Mouse (Mus musculus): ENCODE measurements around the gene Creb3l2.
A peak's percentile ranks its signal among the peaks of the same experiment; 100 is the strongest.

Creb3l2 gene

GRCm38 (mm10) chr6:37371341-37371740 lies 70.6 kb downstream of the Creb3l2 start:
- peak; percentile 83 for DNase-seq (ENCODE audit: low read depth, low spot score)

DNA sequence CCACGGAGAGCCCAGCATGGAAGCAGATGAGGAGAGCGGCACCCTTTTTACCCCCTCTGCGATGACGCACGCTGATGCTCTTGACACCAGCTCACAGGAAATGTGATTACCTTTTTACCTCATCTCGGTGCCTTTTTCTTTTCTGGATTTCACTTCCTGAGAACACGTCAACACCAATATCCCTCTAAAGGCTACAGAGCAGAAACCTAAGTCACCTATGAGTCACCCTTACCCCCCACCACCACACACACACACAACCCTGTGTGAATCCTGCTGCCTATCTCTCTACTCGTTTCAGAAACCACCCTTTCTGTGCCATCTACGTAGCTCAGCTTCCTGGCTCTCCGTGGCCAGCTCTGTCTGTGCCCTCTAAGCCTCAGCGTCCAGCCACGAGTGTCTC lies 71.4 kb downstream of the Creb3l2 start:
- no peak for DNase-seq (ENCODE audit: low read depth, low spot score)

GRCm38 (mm10) chr6:37369750-37370149 lies 72.2 kb downstream of the Creb3l2 start:
- DNase-seq (ENCODE audit: low read depth, low spot score), result no peak

- no peak for DNase-seq (ENCODE audit: low read depth, low spot score)
These were observed 73.7 kb downstream of the Creb3l2 start for GRCm38 (mm10) chr6:37368281-37368680.

GRCm38 (mm10) chr6:37366991-37367390 lies 75.0 kb downstream of the Creb3l2 start:
- DNase-seq (ENCODE audit: low read depth, low spot score), result no peak

DNA sequence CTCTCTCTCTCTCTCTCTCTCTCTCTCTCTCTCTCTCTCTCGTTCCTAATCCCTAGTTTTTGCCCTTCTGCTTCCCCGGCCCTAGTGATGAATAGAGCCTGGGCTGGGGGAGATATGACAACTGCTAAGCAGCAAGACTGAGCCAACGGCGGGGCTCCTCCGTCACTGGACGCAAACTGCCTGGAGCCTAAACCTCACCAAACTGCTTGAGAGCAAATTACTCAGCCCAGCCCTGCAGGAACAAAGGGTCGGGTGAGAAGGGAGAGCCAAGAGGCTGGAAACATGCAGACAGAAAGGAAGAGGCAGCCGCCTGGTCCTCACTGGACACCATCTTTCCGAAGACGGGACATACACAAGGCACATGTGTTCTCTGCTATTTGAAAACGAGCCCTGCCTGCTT lies 76.8 kb downstream of the Creb3l2 start:
- no peak for DNase-seq (ENCODE audit: low read depth, low spot score)

DNA sequence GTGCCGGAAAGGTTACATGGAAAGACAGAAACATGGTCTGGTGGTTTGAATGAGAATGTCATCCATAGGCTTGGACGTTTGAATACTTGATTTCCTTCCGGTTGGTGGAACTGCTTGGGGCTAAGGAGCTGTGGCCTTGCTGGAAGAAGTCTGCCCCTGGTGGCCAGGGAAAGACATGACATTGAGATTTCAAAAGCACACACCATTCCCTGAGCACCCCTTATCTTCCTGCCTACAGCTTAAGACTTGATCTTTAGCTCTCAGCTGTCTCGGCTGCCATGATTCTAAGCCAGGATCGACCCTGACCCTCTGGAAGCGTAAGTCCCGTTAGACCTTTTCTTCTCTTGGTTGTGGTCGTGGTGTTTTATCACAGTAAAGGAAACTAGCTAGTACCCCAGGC lies 77.6 kb downstream of the Creb3l2 start:
- DNase-seq (ENCODE audit: low read depth, low spot score), result peak; percentile 74

GRCm38 (mm10) chr6:37360813-37361385 lies 81.0 kb downstream of the Creb3l2 start:
- DNase-seq (ENCODE audit: low read depth, low spot score), result no peak

GRCm38 (mm10) chr6:37354449-37355179 lies 87.3 kb downstream of the Creb3l2 start:
- peak; percentile 88 for DNase-seq (ENCODE audit: low read depth, low spot score)

DNA sequence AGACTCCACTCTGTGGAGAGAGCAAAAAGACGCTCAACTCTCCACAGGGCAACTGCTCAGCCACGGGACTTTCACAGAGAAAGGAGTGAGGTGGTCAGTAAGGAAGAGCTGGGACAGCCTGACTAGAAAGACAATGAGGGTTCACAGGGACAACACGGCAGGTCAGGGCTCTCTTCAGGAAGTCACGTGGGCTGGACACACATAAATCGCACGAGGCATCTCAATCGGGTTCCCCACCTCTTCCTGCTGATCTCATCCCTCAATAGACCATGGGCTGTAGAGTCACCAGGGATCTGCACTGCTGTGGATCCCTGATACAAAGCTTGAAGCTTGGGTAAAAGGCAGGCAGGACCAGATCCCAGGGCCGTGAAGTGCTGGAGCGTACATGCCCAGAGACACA lies 88.3 kb downstream of the Creb3l2 start:
- DNase-seq (ENCODE audit: low read depth, low spot score), result no peak

GRCm38 (mm10) chr6:37351731-37352380 lies 90.1 kb downstream of the Creb3l2 start:
- DNase-seq (ENCODE audit: low read depth, low spot score), result peak; percentile 92

- DNase-seq (ENCODE audit: low read depth, low spot score), result no peak
These were observed 91.6 kb downstream of the Creb3l2 start for GRCm38 (mm10) chr6:37350315-37350714.

GRCm38 (mm10) chr6:37347606-37348005 lies 94.3 kb downstream of the Creb3l2 start:
- no peak for DNase-seq (ENCODE audit: low read depth, low spot score)

DNA sequence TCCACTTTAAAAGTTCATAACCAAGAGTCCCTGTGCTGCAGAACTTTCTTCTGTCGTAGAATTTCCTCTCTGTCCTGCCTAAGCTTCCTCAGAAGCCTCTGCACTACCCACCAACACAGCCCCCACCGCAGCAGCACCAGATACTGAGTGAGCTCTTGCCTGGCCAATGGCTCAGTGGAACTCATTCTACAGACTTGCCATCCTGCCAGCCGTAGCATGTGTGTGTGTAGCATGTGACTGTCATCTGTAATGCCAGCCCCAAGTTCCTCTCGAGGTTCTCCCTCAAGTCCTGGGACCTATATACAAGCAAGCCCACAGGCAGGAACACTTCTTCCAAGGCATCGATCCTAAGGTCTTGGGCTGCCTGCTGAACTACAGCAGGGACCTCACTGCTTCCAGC lies 103.9 kb downstream of the Creb3l2 start:
- no peak for DNase-seq (ENCODE audit: low read depth, low spot score)

DNA sequence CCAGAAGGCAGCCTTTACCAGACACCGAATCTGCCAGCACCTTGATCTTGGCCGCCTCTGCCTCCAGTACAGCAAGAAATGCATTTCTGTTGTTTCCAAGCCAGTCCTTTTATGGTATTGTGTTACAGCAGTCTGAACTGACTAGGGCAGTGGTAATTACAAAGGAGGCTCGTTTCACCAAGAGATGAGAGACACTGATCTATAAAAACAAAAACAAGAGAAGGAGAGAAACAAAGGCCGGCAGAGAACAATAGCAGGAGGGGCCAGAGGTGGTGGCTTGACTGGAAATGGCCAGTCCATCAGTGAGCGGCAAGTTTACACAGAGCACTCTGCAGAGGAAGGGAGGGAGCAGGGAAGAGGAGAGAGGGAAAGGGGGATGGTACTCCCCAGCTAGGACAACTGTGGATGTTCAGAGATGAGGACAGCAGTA lies 105.1 kb downstream of the Creb3l2 start:
- DNase-seq (ENCODE audit: low read depth, low spot score), result peak; percentile 82

- DNase-seq (ENCODE audit: low read depth, low spot score), result no peak
These were observed 105.6 kb downstream of the Creb3l2 start for GRCm38 (mm10) chr6:37336381-37336780.

GRCm38 (mm10) chr6:37332846-37333245 lies 109.1 kb downstream of the Creb3l2 start:
- no peak for DNase-seq (ENCODE audit: low read depth, low spot score)

- DNase-seq (ENCODE audit: low read depth, low spot score), result no peak
These were observed 111.8 kb downstream of the Creb3l2 start for GRCm38 (mm10) chr6:37329901-37330864.

GRCm38 (mm10) chr6:37329376-37329775 lies 112.6 kb downstream of the Creb3l2 start:
- no peak for DNase-seq (ENCODE audit: low read depth, low spot score)

DNA sequence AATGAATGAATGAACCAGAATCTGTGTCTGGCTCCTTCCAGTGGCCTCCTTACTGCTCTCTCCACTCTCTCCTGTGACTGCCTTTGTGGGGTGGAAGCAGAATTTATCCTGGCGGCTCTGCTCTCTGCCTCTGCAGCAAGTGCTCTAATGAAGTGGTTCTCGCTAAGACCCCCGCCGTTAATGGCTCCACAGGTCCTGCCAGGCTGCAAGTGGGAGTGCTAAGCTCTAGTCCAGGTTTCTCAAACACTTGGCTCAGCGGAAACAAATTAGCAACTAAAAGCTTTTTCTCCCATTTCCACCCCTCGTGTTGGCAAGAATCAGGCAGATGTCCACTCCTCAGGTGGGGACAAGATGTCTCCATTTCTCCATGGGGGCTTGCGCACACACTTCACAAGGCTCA lies 113.3 kb downstream of the Creb3l2 start:
- no peak for DNase-seq (ENCODE audit: low read depth, low spot score)

GRCm38 (mm10) chr6:37327519-37327918 lies 114.4 kb downstream of the Creb3l2 start:
- peak; percentile 46 for DNase-seq (ENCODE audit: low read depth, low spot score)

GRCm38 (mm10) chr6:37326603-37326955 lies 115.4 kb downstream of the Creb3l2 start:
- DNase-seq (ENCODE audit: low read depth, low spot score), result no peak
